In the genomic region with DNA sequence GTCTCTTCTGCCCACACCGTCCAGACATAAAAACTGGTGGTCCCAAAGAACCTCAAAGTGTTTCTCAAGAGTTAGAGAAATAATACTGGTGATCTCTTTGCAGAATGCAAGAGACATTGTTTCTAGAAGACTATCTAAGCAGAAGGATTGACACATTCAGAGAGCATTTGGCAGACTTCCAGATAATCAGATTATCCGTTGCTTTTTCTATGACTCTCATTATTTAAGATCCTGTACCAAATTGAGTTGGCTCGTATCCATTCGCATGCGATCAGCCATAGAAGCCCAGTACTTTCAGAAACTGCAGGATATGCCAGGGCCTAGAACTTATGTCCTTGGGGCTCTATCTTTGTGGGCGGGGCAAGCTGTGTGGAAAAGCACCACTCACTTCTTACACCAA, we compare ENCODE assay signal across 24 mouse cellular contexts.
DNase-seq lines count a peak whose midpoint lies in the region; ATAC-seq and TF ChIP-seq lines count a peak whose summit lies in the region.
"Had no signal": no experiment of that assay in that cellular context is flagged by ENCODE, and none has a peak within 500 bp of the region (broad histone marks: within the 10 kb centered on the region; RNA-seq: fewer than 3 reads in every experiment).

No protein-coding gene starts in this region.

- H3K9me3 ChIP-seq in forebrain, embryonic 12.5 days, result no peaks in the 10 kb centered on the region
- no peaks in the 10 kb centered on the region for H3K9me3 ChIP-seq in forebrain, embryonic 16.5 days (ENCODE audit: control insufficient read depth, low read length)
- no peaks in the 10 kb centered on the region for H3K9me3 ChIP-seq in MEL (replicated peaks; ENCODE audit: insufficient read depth, low read length)
- no peaks in the 10 kb centered on the region for H3K9me3 ChIP-seq in limb, embryonic 10.5 days (replicated peaks)
- H3K9me3 ChIP-seq: embryonic facial prominence, embryonic 12.5 days; heart, embryonic 13.5 days; limb, embryonic 12.5 days; liver, embryonic 13.5 days; lung, embryonic 15.5 days had no signal

- no peak overlapping the region for H3K27ac ChIP-seq in forebrain, embryonic 12.5 days
- no peak overlapping the region for H3K27ac ChIP-seq in forebrain, embryonic 16.5 days (ENCODE audit: low read length)
- 0 out of 2 replicates have a peak overlapping the region, but pooled peaks have one; percentile 25 for H3K27ac ChIP-seq in layer of hippocampus, adult 2 months
- H3K27ac ChIP-seq in MEL (ENCODE audit: control insufficient read depth, low read depth, low read length), result no peak overlapping the region
- H3K27ac ChIP-seq in limb, embryonic 10.5 days, result no peak overlapping the region
- H3K27ac ChIP-seq: embryonic facial prominence, embryonic 12.5 days; heart, embryonic 13.5 days; limb, embryonic 12.5 days; liver, embryonic 13.5 days; lung, embryonic 15.5 days; macrophage had no signal

- WGBS in forebrain, embryonic 12.5 days, result 51% methylated on average over 6 of the region's 6 CpGs
- 22% methylated on average over 6 of the region's 6 CpGs for WGBS in forebrain, embryonic 16.5 days
- WGBS in limb, embryonic 10.5 days, result 96% methylated on average over 6 of the region's 6 CpGs

- no peak for TF ChIP-seq EP300 in MEL (IDR thresholded peaks at IDR 0.05; ENCODE audit: low read depth in 1 of 2, low read length in 2 of 2)

- ATAC-seq in forebrain, embryonic 12.5 days (ENCODE audit: low FRiP score), result peak; percentile 9; the same call in 1 of the 2 replicates
- no peak; the same call in 1 of the 2 replicates for ATAC-seq in forebrain, embryonic 16.5 days

- TF ChIP-seq POLR2A in MEL (IDR thresholded peaks at IDR 0.05; ENCODE audit: control insufficient read depth in 1 of 2, insufficient read depth in 1 of 2, low read depth in 1 of 2, low read length in 2 of 2, poor library complexity in 1 of 2), result no peak

- no peaks in the 10 kb centered on the region for H3K79me2 ChIP-seq in MEL (ENCODE audit: control insufficient read depth, insufficient read depth, low read length, poor library complexity)

- no peaks in the 10 kb centered on the region for H3K36me3 ChIP-seq in forebrain, embryonic 12.5 days (replicated peaks)
- H3K36me3 ChIP-seq in forebrain, embryonic 16.5 days (ENCODE audit: control insufficient read depth, insufficient read depth), result no peaks in the 10 kb centered on the region
- H3K36me3 ChIP-seq in MEL (ENCODE audit: control insufficient read depth in 1 of 2, insufficient read depth in 2 of 2, low read length in 2 of 2), result no peaks in the 10 kb centered on the region
- H3K36me3 ChIP-seq in limb, embryonic 10.5 days, result no peaks in the 10 kb centered on the region
- H3K36me3 ChIP-seq: embryonic facial prominence, embryonic 12.5 days; heart, embryonic 13.5 days; limb, embryonic 12.5 days; liver, embryonic 13.5 days; lung, embryonic 15.5 days had no signal

- peaks cover 9% of the 10 kb centered on the region for H3K4me1 ChIP-seq in forebrain, embryonic 12.5 days
- H3K4me1 ChIP-seq in forebrain, embryonic 16.5 days (replicated peaks; ENCODE audit: control insufficient read depth, insufficient read depth, low read length), result peaks cover 2% of the 10 kb centered on the region; the same call in 1 of the 2 replicates
- no peaks in the 10 kb centered on the region for H3K4me1 ChIP-seq in MEL (ENCODE audit: control insufficient read depth in 1 of 2, insufficient read depth in 2 of 2, low read length in 2 of 2)
- H3K4me1 ChIP-seq in limb, embryonic 10.5 days, result peaks cover 20% of the 10 kb centered on the region
- H3K4me1 ChIP-seq: embryonic facial prominence, embryonic 12.5 days; heart, embryonic 13.5 days; liver, embryonic 13.5 days; lung, embryonic 15.5 days had no signal

- TF ChIP-seq RAD21 in MEL (IDR thresholded peaks at IDR 0.05; ENCODE audit: low read depth, low read length), result no peak

- TF ChIP-seq CTCF in layer of hippocampus, adult 2 months (conservative IDR thresholded peaks at IDR 0.05), result no peak
- no peak for TF ChIP-seq CTCF in MEL (IDR thresholded peaks at IDR 0.05 in 2 of 3, conservative IDR thresholded peaks at IDR 0.05 in 1 of 3; ENCODE audit: control insufficient read depth in 1 of 3, insufficient read depth in 1 of 3, low read depth in 2 of 3, low read length in 3 of 3, poor library complexity in 1 of 3, severe bottlenecking in 1 of 3)

- no peak for DNase-seq in layer of hippocampus, adult 2 months (ENCODE audit: low spot score in 2 of 2)
- no peak for DNase-seq in layer of hippocampus, adult 11-12 months (ENCODE audit: low spot score)
- peak; percentile 3 for DNase-seq in MEL (ENCODE audit: low read depth, low spot score)
- peak; percentile 28 for DNase-seq in limb, embryonic 10.5 days (ENCODE audit: low spot score)
- DNase-seq in adrenal gland, adult 8-10 months, result no peak
- DNase-seq: adrenal gland, adult 2 months; cerebellum, adult 9-11 months; gastrocnemius, postnatal 10 days; heart, adult 18-20 months; heart, postnatal 36 days; kidney, adult 2 months; kidney, postnatal 14 days; liver, embryonic 13.5 days; right cerebral cortex, adult 18-20 months; thymus, postnatal 36 days had no signal

- H3K9ac ChIP-seq in forebrain, embryonic 12.5 days, result no peak overlapping the region
- no peak overlapping the region for H3K9ac ChIP-seq in forebrain, embryonic 16.5 days (replicated peaks; ENCODE audit: low read depth, low read length)
- no peak overlapping the region for H3K9ac ChIP-seq in MEL (ENCODE audit: control insufficient read depth, low read depth, low read length, poor library complexity, severe bottlenecking)
- H3K9ac ChIP-seq: embryonic facial prominence, embryonic 12.5 days; heart, embryonic 13.5 days; limb, embryonic 12.5 days; liver, embryonic 13.5 days; lung, embryonic 15.5 days had no signal

- H3K4me3 ChIP-seq in forebrain, embryonic 12.5 days (replicated peaks), result no peak overlapping the region
- H3K4me3 ChIP-seq in forebrain, embryonic 16.5 days (replicated peaks; ENCODE audit: low read length), result no peak overlapping the region
- H3K4me3 ChIP-seq in layer of hippocampus, adult 2 months, result no peak overlapping the region
- no peak overlapping the region for H3K4me3 ChIP-seq in MEL (ENCODE audit: control insufficient read depth in 1 of 2, insufficient read depth in 1 of 2, low read depth in 2 of 2, low read length in 2 of 2)
- no peak overlapping the region for H3K4me3 ChIP-seq in limb, embryonic 10.5 days
- H3K4me3 ChIP-seq: embryonic facial prominence, embryonic 12.5 days; erythroblast, embryonic 14.5 days; heart, embryonic 13.5 days; limb, embryonic 12.5 days; liver, embryonic 13.5 days; lung, embryonic 15.5 days had no signal

- H3K27me3 ChIP-seq in forebrain, embryonic 12.5 days, result no peaks in the 10 kb centered on the region
- H3K27me3 ChIP-seq in forebrain, embryonic 16.5 days (replicated peaks; ENCODE audit: control insufficient read depth, insufficient read depth, low read length), result no peaks in the 10 kb centered on the region
- H3K27me3 ChIP-seq in MEL (ENCODE audit: control insufficient read depth in 1 of 2, insufficient read depth in 2 of 2, low read length in 2 of 2), result no peaks in the 10 kb centered on the region
- no peaks in the 10 kb centered on the region for H3K27me3 ChIP-seq in limb, embryonic 10.5 days (ENCODE audit: low read depth, poor library complexity, severe bottlenecking)
- H3K27me3 ChIP-seq: CH12.LX; embryonic facial prominence, embryonic 12.5 days; heart, embryonic 13.5 days; limb, embryonic 12.5 days; liver, embryonic 13.5 days; lung, embryonic 15.5 days had no signal

- no peak overlapping the region for H3K4me2 ChIP-seq in forebrain, embryonic 12.5 days
- no peak overlapping the region for H3K4me2 ChIP-seq in forebrain, embryonic 16.5 days (ENCODE audit: low read length)
- H3K4me2 ChIP-seq: embryonic facial prominence, embryonic 12.5 days; heart, embryonic 13.5 days; limb, embryonic 12.5 days; liver, embryonic 13.5 days; lung, embryonic 15.5 days had no signal

TF ChIP-seq in MEL, 35 proteins besides CTCF, POLR2A, EP300 and RAD21:
- TF ChIP-seq ZC3H11A (IDR thresholded peaks at IDR 0.05; ENCODE audit: low read depth, low read length) (no peak), RCOR1 (IDR thresholded peaks at IDR 0.05; ENCODE audit: low read depth, low read length) (no peak), JUND (IDR thresholded peaks at IDR 0.05; ENCODE audit: low read depth, low read length) (no peak), TAL1 (IDR thresholded peaks at IDR 0.05; ENCODE audit: low read length) (no peak), UBTF (IDR thresholded peaks at IDR 0.05; ENCODE audit: borderline replicate concordance, insufficient read depth, low read depth, low read length) (no peak), POLR2AphosphoS5 (IDR thresholded peaks at IDR 0.05; ENCODE audit: borderline replicate concordance, low read depth, low read length) (no peak), BHLHE40 (IDR thresholded peaks at IDR 0.05; ENCODE audit: borderline replicate concordance, low read depth, low read length) (no peak), MAFK (IDR thresholded peaks at IDR 0.05; ENCODE audit: borderline replicate concordance, low read depth, low read length) (no peak), MYB (IDR thresholded peaks at IDR 0.05; ENCODE audit: low read depth, low read length) (no peak), MYC (IDR thresholded peaks at IDR 0.05; ENCODE audit: low read depth, low read length) (no peak), SMC3 (IDR thresholded peaks at IDR 0.05; ENCODE audit: low read depth, low read length) (no peak), SIN3A (IDR thresholded peaks at IDR 0.05; ENCODE audit: low read length) (no peak), HCFC1 (IDR thresholded peaks at IDR 0.05; ENCODE audit: low read depth, low read length) (no peak), MEF2A (IDR thresholded peaks at IDR 0.05; ENCODE audit: extremely low read depth, insufficient replicate concordance, low read depth, low read length, poor library complexity, severe bottlenecking) (no peak), ZMIZ1 (IDR thresholded peaks at IDR 0.05; ENCODE audit: low read depth, low read length) (no peak), NELFE (IDR thresholded peaks at IDR 0.05; ENCODE audit: low read depth, low read length) (no peak), ZNF384 (IDR thresholded peaks at IDR 0.05; ENCODE audit: low read depth, low read length) (no peak), POLR2AphosphoS2 (IDR thresholded peaks at IDR 0.05; ENCODE audit: low read length) (no peak)

Comparison
In these comparisons a context has a peak if more than half of its experiments do, and no peak if none do; other contexts are left out.
1. DNase-seq: peak in MEL (single experiment) and limb, embryonic 10.5 days (single experiment); none in layer of hippocampus, adult 2 months (0 of 2), layer of hippocampus, adult 11-12 months (single experiment) and adrenal gland, adult 8-10 months (single experiment).